Mouse (Mus musculus) heart, embryonic 11.5 days (tissue): ENCODE measurements around the gene Sox6. TPM values are rescaled to one million over a fixed set of nuclear protein-coding genes. Genes with fewer than 3 reads are reported as not detected.

Experiments
- ATAC-seq: fragments of 200-750 bp; cut with Nextera tagmentation; replicated peaks from 2 replicates; pipeline ENCODE4 v1.8.0; 2017; ENCODE audit warnings: moderate library complexity; ENCODE audit not compliant: insufficient number of reproducible peaks, low FRiP score, low TSS enrichment
- H3K27ac ChIP-seq: fragments of 300-500 bp; sonication (generic); 2 replicates; pipeline ENCODE4 v1.5.1; 2014; ENCODE audit warnings: mild to moderate bottlenecking, low read depth, low read length
- H3K27me3 ChIP-seq: fragments of 300-500 bp; sonication (generic); 2 replicates; pipeline ENCODE4 v1.6.1; 2014; ENCODE audit warnings: mild to moderate bottlenecking, low read length, mixed read lengths; ENCODE audit not compliant: control insufficient read depth, insufficient read depth
- H3K36me3 ChIP-seq: fragments of 300-500 bp; sonication (generic); 2 replicates; pipeline ENCODE4 v1.6.1; 2014; ENCODE audit warnings: mild to moderate bottlenecking, low read length, moderate library complexity, mixed read lengths; ENCODE audit not compliant: control insufficient read depth, insufficient read depth
- H3K4me1 ChIP-seq: fragments of 300-500 bp; sonication (generic); 2 replicates; pipeline ENCODE4 v1.6.1; 2014; ENCODE audit warnings: low read length; ENCODE audit not compliant: control insufficient read depth, insufficient read depth
- H3K4me2 ChIP-seq: fragments of 300-500 bp; sonication (generic); 2 replicates; pipeline ENCODE4 v1.6.1; 2014; ENCODE audit warnings: mild to moderate bottlenecking, moderate library complexity
- H3K4me3 ChIP-seq: fragments of 300-500 bp; sonication (generic); 2 replicates; pipeline ENCODE4 v1.5.1; 2014; ENCODE audit warnings: low read depth, low read length
- H3K9ac ChIP-seq: fragments of 300-500 bp; sonication (generic); 2 replicates; pipeline ENCODE4 v1.6.1; 2014; ENCODE audit warnings: mild to moderate bottlenecking, low read depth, low read length, moderate library complexity
- H3K9me3 ChIP-seq: fragments of 300-500 bp; sonication (generic); replicated peaks from 2 replicates; pipeline ENCODE4 v1.6.1; 2016; ENCODE audit warnings: low read length; ENCODE audit not compliant: control insufficient read depth
- WGBS: fragments of 180-500 bp; shearing (Covaris S2); extraction: QIAGEN DNeasy Blood & Tissue Kit; methylation state at CpG from one replicate; pipeline ENCODE4 v1.1.7; 2014; ENCODE audit not compliant: insufficient replicate concordance; 5-methylcytosine and 5-hydroxymethylcytosine counted together
- polyA plus RNA-seq: library from polyadenylated mRNA; unstranded; fragments of >200 nt; fragmentation: Nextera tagmentation; extraction: Ambion mirVana; gene quantifications from 2 replicates; pipeline ENCODE4 v1.2.1, GENCODE M21; 2014

The Sox6 gene
- polyA plus RNA-seq, 1 experiment from 2014 or later = 45.1 TPM

GRCm38 (mm10) chr7:115426161-115426982 is 612.2 kb downstream of the Sox6 start:
- 85% methylated on average over 7 of the region's 7 CpGs for WGBS

GRCm38 (mm10) chr7:115422828-115423227 is 615.8 kb downstream of the Sox6 start:
- H3K27ac ChIP-seq = no peak overlapping the region
- H3K27me3 ChIP-seq = no peaks in the 10 kb centered on the region
- H3K9me3 ChIP-seq = no peaks in the 10 kb centered on the region
- H3K36me3 ChIP-seq = no peaks in the 10 kb centered on the region
- 58% methylated on average over 7 of the region's 7 CpGs for WGBS
- no peak overlapping the region for H3K4me3 ChIP-seq
- no peak overlapping the region for H3K9ac ChIP-seq
- ATAC-seq = no peak
- no peaks in the 10 kb centered on the region; the same call in 1 of the 2 replicates for H3K4me1 ChIP-seq
- H3K4me2 ChIP-seq = no peak overlapping the region

More at GRCm38 (mm10) chr7:115426161-115426982, 612.2 kb downstream of the Sox6 start:
- no peaks in the 10 kb centered on the region; the same call in 1 of the 2 replicates for H3K4me1 ChIP-seq
- no peaks in the 10 kb centered on the region for H3K36me3 ChIP-seq
- H3K27ac ChIP-seq = no peak overlapping the region
- H3K9me3 ChIP-seq = no peaks in the 10 kb centered on the region
- H3K27me3 ChIP-seq = no peaks in the 10 kb centered on the region
- H3K4me3 ChIP-seq = no peak overlapping the region
- no peak overlapping the region for H3K9ac ChIP-seq
- no peak for ATAC-seq
- H3K4me2 ChIP-seq = no peak overlapping the region

- H3K4me3 ChIP-seq = no peak overlapping the region
- no peaks in the 10 kb centered on the region for H3K36me3 ChIP-seq
- peak overlapping the region; percentile 16; the same call in 1 of the 2 replicates for H3K4me2 ChIP-seq
- 49% methylated on average over 12 of the region's 12 CpGs for WGBS
- H3K27ac ChIP-seq = no peak overlapping the region
- no peaks in the 10 kb centered on the region for H3K9me3 ChIP-seq
- H3K9ac ChIP-seq = no peak overlapping the region
- no peaks in the 10 kb centered on the region; the same call in 1 of the 2 replicates for H3K4me1 ChIP-seq
- no peak for ATAC-seq
- H3K27me3 ChIP-seq = no peaks in the 10 kb centered on the region
Observed at GRCm38 (mm10) chr7:115420960-115421359, 617.6 kb downstream of the Sox6 start.

Other genes with a start within 250 kb of the Sox6 start
- 191 and 215 TPM in 2 replicates for gene 1110004F10Rik, start 601 bp upstream of the Sox6 start, polyA plus RNA-seq
- gene Gm4353, start 45.8 kb upstream of the Sox6 start, polyA plus RNA-seq = 0.76 TPM in 1 of 2 replicates, not detected in the other